Comparison of ENCODE assay signal across 19 mouse cellular contexts in the genomic region with DNA sequence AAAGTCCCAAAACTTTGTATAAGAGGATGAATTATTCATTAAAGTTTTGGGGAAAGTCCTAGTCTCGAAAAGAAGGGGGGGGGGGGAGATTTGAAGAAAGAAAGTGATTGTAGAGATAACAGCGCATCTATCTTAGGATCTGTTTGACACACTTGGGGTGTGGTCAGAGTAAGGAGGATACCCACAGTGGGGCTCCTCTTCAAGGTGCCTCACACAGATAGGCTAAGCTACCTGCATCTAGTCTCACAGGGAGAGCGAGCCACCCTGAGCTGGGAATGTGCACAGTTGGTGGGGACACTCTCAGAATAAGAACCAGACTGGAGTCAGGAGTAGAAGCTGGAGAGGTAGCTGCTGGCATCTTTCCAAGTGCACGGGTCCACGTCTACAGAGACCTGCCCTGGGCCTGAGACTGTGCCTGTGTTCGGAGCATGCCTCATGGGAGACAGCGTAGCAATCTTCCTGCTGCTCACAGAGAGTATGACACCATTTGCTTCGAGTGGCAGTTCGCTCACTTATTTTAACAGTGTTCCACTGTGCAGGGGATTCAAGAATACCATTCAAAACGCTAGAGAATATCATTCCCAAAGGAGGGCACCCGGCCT.
DNase-seq lines count a peak whose midpoint lies in the region; ATAC-seq and TF ChIP-seq lines count a peak whose summit lies in the region.
"Had no signal": no experiment of that assay in that cellular context is flagged by ENCODE, and none has a peak within 500 bp of the region (broad histone marks: within the 10 kb centered on the region; RNA-seq: fewer than 3 reads in every experiment).

No protein-coding gene starts in this region.

- H3K9ac ChIP-seq in forebrain, embryonic 16.5 days (replicated peaks; ENCODE audit: low read depth, low read length) = no peak overlapping the region
- no peak overlapping the region for H3K9ac ChIP-seq in lung, embryonic 14.5 days
- H3K9ac ChIP-seq in stomach, postnatal 0 days (ENCODE audit: low read length) = no peak overlapping the region
- H3K9ac ChIP-seq: intestine, embryonic 15.5 days; stomach, embryonic 15.5 days had no signal

- TF ChIP-seq EP300 in stomach, postnatal 0 days (optimal IDR thresholded peaks at IDR 0.05) = no peak

- H3K36me3 ChIP-seq in forebrain, embryonic 10.5 days (replicated peaks) = no peaks in the 10 kb centered on the region
- H3K36me3 ChIP-seq in forebrain, embryonic 16.5 days (ENCODE audit: control insufficient read depth, insufficient read depth) = no peaks in the 10 kb centered on the region
- no peaks in the 10 kb centered on the region for H3K36me3 ChIP-seq in lung, embryonic 14.5 days (ENCODE audit: insufficient read depth)
- H3K36me3 ChIP-seq in stomach, postnatal 0 days (ENCODE audit: control insufficient read depth, insufficient read depth, low read length) = no peaks in the 10 kb centered on the region
- H3K36me3 ChIP-seq: G1E; intestine, embryonic 15.5 days; stomach, embryonic 15.5 days had no signal

- no peak overlapping the region for H3K4me2 ChIP-seq in forebrain, embryonic 16.5 days (ENCODE audit: low read length)
- no peak overlapping the region for H3K4me2 ChIP-seq in lung, embryonic 14.5 days
- H3K4me2 ChIP-seq in stomach, postnatal 0 days (replicated peaks; ENCODE audit: low read depth) = no peak overlapping the region
- H3K4me2 ChIP-seq: intestine, embryonic 15.5 days; liver, embryonic 11.5 days; stomach, embryonic 15.5 days had no signal

- no peaks in the 10 kb centered on the region for H3K9me3 ChIP-seq in forebrain, embryonic 10.5 days
- no peaks in the 10 kb centered on the region for H3K9me3 ChIP-seq in forebrain, embryonic 16.5 days (ENCODE audit: control insufficient read depth, low read length)
- no peaks in the 10 kb centered on the region for H3K9me3 ChIP-seq in lung, embryonic 14.5 days (ENCODE audit: low read depth, low read length)
- no peaks in the 10 kb centered on the region for H3K9me3 ChIP-seq in stomach, postnatal 0 days (ENCODE audit: control insufficient read depth, low read length)
- H3K9me3 ChIP-seq: intestine, embryonic 15.5 days; stomach, embryonic 15.5 days had no signal

- no peak overlapping the region for H3K4me3 ChIP-seq in forebrain, embryonic 10.5 days
- H3K4me3 ChIP-seq in forebrain, embryonic 16.5 days (replicated peaks; ENCODE audit: low read length) = no peak overlapping the region
- no peak overlapping the region for H3K4me3 ChIP-seq in lung, embryonic 14.5 days (ENCODE audit: low read depth, low read length)
- no peak overlapping the region for H3K4me3 ChIP-seq in stomach, postnatal 0 days (ENCODE audit: low read depth, low read length)
- H3K4me3 ChIP-seq: intestine, embryonic 15.5 days; stomach, embryonic 15.5 days had no signal

- no peaks in the 10 kb centered on the region for H3K27me3 ChIP-seq in forebrain, embryonic 10.5 days (ENCODE audit: poor library complexity, severe bottlenecking)
- no peaks in the 10 kb centered on the region for H3K27me3 ChIP-seq in forebrain, embryonic 16.5 days (replicated peaks; ENCODE audit: control insufficient read depth, insufficient read depth, low read length)
- no peaks in the 10 kb centered on the region for H3K27me3 ChIP-seq in lung, embryonic 14.5 days (ENCODE audit: insufficient read depth, low read length)
- no peaks in the 10 kb centered on the region for H3K27me3 ChIP-seq in stomach, postnatal 0 days (ENCODE audit: control insufficient read depth, insufficient read depth, low read length)
- H3K27me3 ChIP-seq: intestine, embryonic 15.5 days; stomach, embryonic 15.5 days had no signal

- no peak for DNase-seq in forebrain, embryonic 10.5 days (ENCODE audit: extremely low spot score, low spot score)
- DNase-seq in lung, embryonic 14.5 days = peak; percentile 6
- DNase-seq in lung, postnatal 4 days = no peak
- peak; percentile 42 for DNase-seq in testis, postnatal 10 days (ENCODE audit: low spot score)
- no peak for DNase-seq in testis, postnatal 14 days (ENCODE audit: low spot score)
- DNase-seq in natural killer cell, adult 2 months (ENCODE audit: low spot score in 2 of 2) = no peak
- DNase-seq in stomach, postnatal 0 days (ENCODE audit: low spot score) = no peak
- DNase-seq: adrenal gland, postnatal 14 days; cerebellum, adult 11-12 months; cerebellum, postnatal 36 days; heart, postnatal 36 days; kidney, adult 9 months; lung, adult 18-20 months; right cerebral cortex, postnatal 25 days had no signal

- ATAC-seq in forebrain, embryonic 16.5 days = no peak
- ATAC-seq in lung, embryonic 14.5 days (ENCODE audit: insufficient read depth) = no peak
- ATAC-seq in stomach, postnatal 0 days (ENCODE audit: low FRiP score, low TSS enrichment) = no peak
- ATAC-seq: intestine, embryonic 15.5 days had no signal

- peaks cover 24% of the 10 kb centered on the region for H3K4me1 ChIP-seq in forebrain, embryonic 10.5 days
- peaks cover 12% of the 10 kb centered on the region; the same call in 1 of the 2 replicates for H3K4me1 ChIP-seq in forebrain, embryonic 16.5 days (replicated peaks; ENCODE audit: control insufficient read depth, insufficient read depth, low read length)
- no peaks in the 10 kb centered on the region for H3K4me1 ChIP-seq in lung, embryonic 14.5 days (ENCODE audit: insufficient read depth)
- no peaks in the 10 kb centered on the region for H3K4me1 ChIP-seq in stomach, postnatal 0 days (replicated peaks; ENCODE audit: control insufficient read depth, insufficient read depth)
- H3K4me1 ChIP-seq: intestine, embryonic 15.5 days had no signal

- no peak for TF ChIP-seq CTCF in lung, embryonic 14.5 days (IDR thresholded peaks at IDR 0.05; ENCODE audit: low read depth)
- TF ChIP-seq CTCF in stomach, postnatal 0 days (IDR thresholded peaks at IDR 0.05; ENCODE audit: low read depth) = no peak

- H3K27ac ChIP-seq in forebrain, embryonic 10.5 days = 0 out of 2 replicates have a peak overlapping the region, but pooled peaks have one; percentile 15
- H3K27ac ChIP-seq in forebrain, embryonic 16.5 days (ENCODE audit: low read length) = no peak overlapping the region
- no peak overlapping the region for H3K27ac ChIP-seq in lung, embryonic 14.5 days (ENCODE audit: low read depth)
- H3K27ac ChIP-seq in stomach, postnatal 0 days (replicated peaks) = no peak overlapping the region
- H3K27ac ChIP-seq: intestine, embryonic 15.5 days; stomach, embryonic 15.5 days had no signal

- 86% methylated on average over 11 of the region's 11 CpGs for WGBS in forebrain, embryonic 10.5 days
- WGBS in forebrain, embryonic 16.5 days = 37% methylated on average over 11 of the region's 11 CpGs
- 71% methylated on average over 11 of the region's 11 CpGs for WGBS in lung, embryonic 14.5 days
- WGBS in stomach, postnatal 0 days = 75% methylated on average over 11 of the region's 11 CpGs

Comparison
In these comparisons a context has a peak if more than half of its experiments do, and no peak if none do; other contexts are left out.
1. DNase-seq: peak in lung, embryonic 14.5 days (single experiment) and testis, postnatal 10 days (single experiment); none in forebrain, embryonic 10.5 days (single experiment), lung, postnatal 4 days (0 of 2), testis, postnatal 14 days (single experiment), natural killer cell, adult 2 months (0 of 2) and stomach, postnatal 0 days (single experiment).